Mouse (Mus musculus) midbrain, embryonic 14.5 days (tissue): Measurements from ENCODE around the gene Cd7. TPM values are rescaled to one million over a fixed set of nuclear protein-coding genes. Genes with fewer than 3 reads are reported as not detected.
"Not testable (repeated sequence)": the region's sequence is repeated elsewhere in the genome, so short reads cannot be mapped to it uniquely, and the experiment has no call there.

Experiments
- ATAC-seq: fragments of 200-750 bp; cut with Nextera tagmentation; 2 replicates; pipeline ENCODE4 v1.8.0; 2017; ENCODE audit warnings: moderate number of reproducible peaks, moderate library complexity; ENCODE audit not compliant: low FRiP score, low TSS enrichment
- DNase-seq: peaks from one replicate; pipeline ENCODE4 v3.0.0-alpha.2; 2015
- H3K27ac ChIP-seq: fragments of 300-500 bp; sonication (generic); replicated peaks from 2 replicates; pipeline ENCODE4 v1.5.1; 2014; ENCODE audit warnings: mild to moderate bottlenecking, low read depth, low read length, moderate library complexity
- H3K27me3 ChIP-seq: fragments of 300-500 bp; sonication (generic); 2 replicates; pipeline ENCODE4 v1.6.1; 2014; ENCODE audit warnings: low read length, control low read depth, mixed read lengths; ENCODE audit not compliant: control insufficient read depth, insufficient read depth
- H3K36me3 ChIP-seq: fragments of 300-500 bp; sonication (generic); 2 replicates; pipeline ENCODE4 v1.6.1; 2014; ENCODE audit warnings: low read length, control low read depth; ENCODE audit not compliant: control insufficient read depth, insufficient read depth
- H3K4me1 ChIP-seq: fragments of 300-500 bp; sonication (generic); 2 replicates; pipeline ENCODE4 v1.6.1; 2014; ENCODE audit warnings: mild to moderate bottlenecking, antibody characterized with exemption, low read length, control low read depth; ENCODE audit not compliant: control insufficient read depth, insufficient read depth
- H3K4me2 ChIP-seq: fragments of 300-500 bp; sonication (generic); 2 replicates; pipeline ENCODE4 v1.6.1; 2014; ENCODE audit warnings: mild to moderate bottlenecking, low read length, moderate library complexity
- H3K4me3 ChIP-seq: fragments of 300-500 bp; sonication (generic); replicated peaks from 2 replicates; pipeline ENCODE4 v1.5.1; 2014; ENCODE audit warnings: low read depth, low read length
- H3K9ac ChIP-seq: fragments of 300-500 bp; sonication (generic); replicated peaks from 2 replicates; pipeline ENCODE4 v1.6.1; 2014; ENCODE audit warnings: mild to moderate bottlenecking, low read length, moderate library complexity
- H3K9me3 ChIP-seq: fragments of 300-500 bp; sonication (generic); 2 replicates; pipeline ENCODE4 v1.6.1; 2016; ENCODE audit warnings: low read length, control low read depth, mixed read lengths; ENCODE audit not compliant: control insufficient read depth
- WGBS: fragments of 180-500 bp; shearing (Covaris S2); extraction: QIAGEN DNeasy Blood & Tissue Kit; methylation state at CpG from one replicate; pipeline ENCODE4 v1.1.7; 2014; 5-methylcytosine and 5-hydroxymethylcytosine counted together
- polyA plus RNA-seq: library from polyadenylated mRNA; unstranded; fragments of >200 nt; fragmentation: Nextera tagmentation; extraction: Ambion mirVana; gene quantifications from 2 replicates; pipeline ENCODE4 v1.2.1, GENCODE M21; 2014

The Cd7 gene
- polyA plus RNA-seq, 1 experiment from 2014 or later: not detected

- not testable (repeated sequence) for DNase-seq, H3K4me1 ChIP-seq, H3K36me3 ChIP-seq, H3K27me3 ChIP-seq, H3K4me3 ChIP-seq, H3K4me2 ChIP-seq, H3K9ac ChIP-seq, H3K27ac ChIP-seq, H3K9me3 ChIP-seq, ATAC-seq
- 92% methylated on average over 12 of the region's 16 CpGs for WGBS
Measured at GRCm38 (mm10) chr11:121069662-121070061, 30.4 kb upstream of the Cd7 start.

DNA sequence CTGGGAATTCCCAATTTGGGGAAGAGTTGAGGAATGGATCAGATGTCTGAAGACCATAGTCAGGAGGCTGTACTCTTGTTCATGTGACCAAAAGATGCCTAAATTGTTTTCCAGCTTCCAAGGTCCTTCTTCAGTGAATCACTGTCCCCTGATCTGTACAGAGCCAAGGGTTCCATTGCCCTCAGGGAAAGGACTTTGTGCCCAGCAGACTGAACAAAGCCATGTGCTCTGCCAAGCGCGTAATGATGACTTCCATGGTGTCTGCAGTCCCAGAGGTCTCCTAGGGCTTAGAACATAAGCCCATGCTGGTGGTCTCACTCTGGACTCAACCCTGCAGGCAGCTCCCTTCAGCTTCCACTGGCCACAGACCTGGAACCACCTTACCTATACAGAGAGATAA is 28.7 kb upstream of the Cd7 start:
- H3K9ac ChIP-seq: no peak overlapping the region
- H3K4me1 ChIP-seq: no peaks in the 10 kb centered on the region
- no peak overlapping the region for H3K4me3 ChIP-seq
- no peak overlapping the region for H3K4me2 ChIP-seq
- H3K9me3 ChIP-seq: no peaks in the 10 kb centered on the region
- H3K27ac ChIP-seq: no peak overlapping the region
- no peak for DNase-seq
- 92% methylated on average over 2 of the region's 2 CpGs for WGBS
- no peaks in the 10 kb centered on the region for H3K27me3 ChIP-seq
- no peak for ATAC-seq
- no peaks in the 10 kb centered on the region for H3K36me3 ChIP-seq

DNA sequence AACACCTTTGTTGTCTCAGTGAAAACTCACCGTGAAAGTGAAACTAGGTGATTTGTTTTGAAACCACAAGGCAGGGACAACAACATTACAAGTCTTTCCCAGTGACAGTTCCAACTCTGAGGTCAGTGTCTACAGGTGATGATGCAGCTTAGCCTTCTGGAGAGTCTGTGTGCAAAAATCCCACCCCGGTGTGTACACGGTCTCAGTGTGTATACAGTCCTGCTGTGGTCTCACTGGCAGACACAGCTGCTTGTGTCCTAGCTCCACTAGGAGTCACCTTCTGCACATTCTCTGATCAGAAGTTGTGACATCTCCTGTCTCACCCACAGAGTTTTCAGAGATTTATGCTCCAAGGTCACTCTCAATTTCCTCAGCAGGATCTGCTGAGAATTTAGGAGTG is 25.0 kb upstream of the Cd7 start:
- no peak overlapping the region for H3K4me2 ChIP-seq
- H3K27ac ChIP-seq: no peak overlapping the region
- 86% methylated on average over 3 of the region's 3 CpGs for WGBS
- no peak overlapping the region for H3K9ac ChIP-seq
- H3K36me3 ChIP-seq: no peaks in the 10 kb centered on the region
- no peak for ATAC-seq
- no peaks in the 10 kb centered on the region for H3K27me3 ChIP-seq
- no peak for DNase-seq
- no peak overlapping the region for H3K4me3 ChIP-seq
- no peaks in the 10 kb centered on the region for H3K4me1 ChIP-seq
- H3K9me3 ChIP-seq: no peaks in the 10 kb centered on the region

GRCm38 (mm10) chr11:121063379-121063778 is 24.2 kb upstream of the Cd7 start, which contains the start of gene Sectm1b:
TSS of gene Sectm1b (minus strand) at chr11:121063569.
- Histone ChIP-seq H3K4me2 (no peak within 1 kb of the TSS), H3K9ac (no peak within 1 kb of the TSS), H3K4me1 (no peaks in the 10 kb centered on the region), H3K9me3 (no peaks in the 10 kb centered on the region), H3K27ac (no peak within 1 kb of the TSS), H3K27me3 (no peaks in the 10 kb centered on the region), H3K36me3 (no peaks in the 10 kb centered on the region), H3K4me3 (no peak within 1 kb of the TSS)
- ATAC-seq (no peak), DNase-seq (no peak)
- WGBS: 83% methylated on average over 5 of the region's 5 CpGs

DNA sequence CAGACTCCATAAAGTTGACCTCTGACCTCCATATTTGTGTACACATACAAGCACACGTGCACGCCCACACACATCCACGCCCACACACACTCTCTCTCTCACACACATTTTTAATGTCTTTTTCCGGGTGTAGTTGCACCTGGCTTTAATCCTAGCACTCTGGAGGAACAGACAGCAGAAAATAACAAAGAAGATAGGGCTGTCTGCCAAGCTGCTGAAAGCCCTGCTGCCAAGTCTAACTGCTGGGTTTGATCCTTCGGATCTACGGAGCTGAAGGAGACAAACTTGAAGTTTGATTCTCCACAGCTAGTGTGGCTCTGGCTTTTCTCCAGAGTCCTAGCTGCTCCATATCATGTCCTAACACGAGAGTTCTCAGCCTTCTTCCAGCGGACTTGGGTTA is 22.4 kb upstream of the Cd7 start:
- 79% methylated on average over 8 of the region's 8 CpGs for WGBS
- no peaks in the 10 kb centered on the region for H3K9me3 ChIP-seq
- H3K4me3 ChIP-seq: no peak overlapping the region
- DNase-seq (no peak), ATAC-seq (no peak)
- H3K4me2 ChIP-seq: no peak overlapping the region
- no peaks in the 10 kb centered on the region for H3K27me3 ChIP-seq
- H3K9ac ChIP-seq: no peak overlapping the region
- H3K27ac ChIP-seq: no peak overlapping the region
- no peaks in the 10 kb centered on the region for H3K4me1 ChIP-seq
- H3K36me3 ChIP-seq: no peaks in the 10 kb centered on the region

DNA sequence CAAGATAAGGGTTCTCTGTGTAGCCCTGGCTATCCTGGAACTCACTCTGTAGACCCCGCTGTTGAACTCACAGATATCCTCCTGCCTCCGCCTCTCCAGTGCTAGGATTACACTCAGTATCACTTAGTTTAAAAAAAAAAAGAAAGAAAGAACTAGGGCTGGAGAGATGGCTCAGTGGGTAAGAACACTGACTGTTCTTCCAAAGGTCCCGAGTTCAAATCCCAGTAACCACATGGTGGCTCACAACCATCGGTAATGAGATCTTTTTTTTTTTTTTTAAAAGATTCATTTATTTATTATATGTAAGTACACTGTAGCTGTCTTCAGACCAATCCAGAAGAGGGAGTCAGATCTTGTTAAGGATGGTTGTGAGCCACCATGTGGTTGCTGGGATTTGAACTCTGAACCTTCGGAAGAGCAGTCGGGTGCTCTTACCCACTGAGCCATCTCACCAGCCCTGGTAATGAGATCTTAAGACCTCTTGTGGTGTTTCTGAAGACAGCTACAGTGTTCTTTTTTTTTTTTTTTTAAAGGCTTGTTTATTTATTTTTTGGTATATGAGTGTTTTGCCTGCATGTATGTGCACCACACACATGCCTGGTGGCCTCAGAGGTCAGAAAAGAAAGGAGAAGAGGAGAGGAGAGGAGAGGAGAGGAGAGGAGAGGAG is 21.3 kb upstream of the Cd7 start:
- not testable (repeated sequence) for ATAC-seq

DNA sequence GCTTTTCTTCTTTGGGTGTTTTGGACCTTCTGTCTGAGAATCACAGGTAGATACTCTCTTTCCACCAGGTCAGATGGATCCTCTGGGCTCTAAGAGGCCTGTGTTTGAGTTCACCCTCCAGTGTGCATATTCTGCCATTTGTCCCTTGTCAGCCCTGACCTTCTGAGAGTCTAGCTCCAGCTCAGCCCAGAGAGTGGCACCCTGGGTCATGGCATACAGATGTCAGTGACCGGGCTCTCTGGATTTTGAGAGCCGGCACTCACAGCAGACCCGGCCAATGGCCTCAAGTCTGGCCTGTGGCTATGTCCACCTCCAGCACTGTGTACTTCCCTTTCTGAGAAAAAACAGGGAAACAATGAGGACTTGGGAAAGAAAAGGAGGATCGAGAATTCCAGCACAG is 20.3 kb upstream of the Cd7 start:
- DNase-seq: no peak
- H3K9me3 ChIP-seq: no peaks in the 10 kb centered on the region
- no peak overlapping the region for H3K4me3 ChIP-seq

More for the DNA sequence above, 21.3 kb upstream of the Cd7 start:
- H3K36me3 ChIP-seq, H3K4me2 ChIP-seq, H3K9ac ChIP-seq, H3K4me3 ChIP-seq, H3K27me3 ChIP-seq, H3K9me3 ChIP-seq, DNase-seq, H3K27ac ChIP-seq, H3K4me1 ChIP-seq: not testable (repeated sequence)
- 94% methylated on average over 6 of the region's 6 CpGs for WGBS

GRCm38 (mm10) chr11:121058956-121059355 is 19.7 kb upstream of the Cd7 start:
- H3K4me2 ChIP-seq: no peak overlapping the region
- H3K27me3 ChIP-seq: no peaks in the 10 kb centered on the region
- WGBS: 96% methylated on average over 4 of the region's 4 CpGs
- DNase-seq (no peak), ATAC-seq (no peak)
- no peak overlapping the region for H3K27ac ChIP-seq
- no peak overlapping the region for H3K9ac ChIP-seq
- no peaks in the 10 kb centered on the region for H3K4me1 ChIP-seq
- no peaks in the 10 kb centered on the region for H3K36me3 ChIP-seq
- H3K4me3 ChIP-seq: no peak overlapping the region
- no peaks in the 10 kb centered on the region for H3K9me3 ChIP-seq

More for the DNA sequence above, 20.3 kb upstream of the Cd7 start:
- Histone ChIP-seq H3K27me3 (no peaks in the 10 kb centered on the region), H3K36me3 (no peaks in the 10 kb centered on the region), H3K4me2 (no peak overlapping the region), H3K9ac (no peak overlapping the region), H3K4me1 (no peaks in the 10 kb centered on the region), H3K27ac (no peak overlapping the region)
- ATAC-seq: no peak
- WGBS: 89% methylated on average over 4 of the region's 4 CpGs

GRCm38 (mm10) chr11:121058122-121058521 is 18.9 kb upstream of the Cd7 start:
- Histone ChIP-seq H3K4me3 (no peak overlapping the region), H3K27me3 (no peaks in the 10 kb centered on the region), H3K27ac (no peak overlapping the region), H3K4me1 (no peaks in the 10 kb centered on the region), H3K4me2 (no peak overlapping the region), H3K36me3 (no peaks in the 10 kb centered on the region), H3K9ac (no peak overlapping the region), H3K9me3 (no peaks in the 10 kb centered on the region)
- DNase-seq (no peak), ATAC-seq (no peak)
- 84% methylated on average over 5 of the region's 5 CpGs for WGBS
